Mouse (Mus musculus) brain, embryonic 18.5 days (tissue): ENCODE results near the gene Scfd2.

Source experiments
- DNase-seq: peaks from one replicate; pipeline ENCODE4 v3.0.0-alpha.2; 2012; ENCODE audit warnings: low read depth, low spot score

Scfd2 gene

GRCm38 (mm10) chr5:74365408-74365807 lies 166.2 kb downstream of the Scfd2 start:
- no peak for DNase-seq

GRCm38 (mm10) chr5:74363296-74363695 lies 168.3 kb downstream of the Scfd2 start:
- no peak for DNase-seq

GRCm38 (mm10) chr5:74361531-74361930 lies 170.0 kb downstream of the Scfd2 start:
- no peak for DNase-seq

GRCm38 (mm10) chr5:74358033-74358432 lies 173.5 kb downstream of the Scfd2 start:
- DNase-seq = no peak

GRCm38 (mm10) chr5:74355416-74356177 lies 176.0 kb downstream of the Scfd2 start:
- DNase-seq = no peak

- DNase-seq = no peak
Measured at GRCm38 (mm10) chr5:74350909-74351308, 180.7 kb downstream of the Scfd2 start.

- no peak for DNase-seq
Measured at GRCm38 (mm10) chr5:74348079-74348870, 183.3 kb downstream of the Scfd2 start.

GRCm38 (mm10) chr5:74343045-74343444 lies 188.5 kb downstream of the Scfd2 start:
- no peak for DNase-seq

- DNase-seq = no peak
Measured at GRCm38 (mm10) chr5:74342557-74342956, 189.0 kb downstream of the Scfd2 start.

GRCm38 (mm10) chr5:74337491-74337890 lies 194.1 kb downstream of the Scfd2 start:
- no peak for DNase-seq

- DNase-seq = peak; percentile 40
Measured at GRCm38 (mm10) chr5:74336780-74337179, 194.8 kb downstream of the Scfd2 start.

- no peak for DNase-seq
Measured at GRCm38 (mm10) chr5:74333258-74333657, 198.3 kb downstream of the Scfd2 start.

- no peak for DNase-seq
Measured at GRCm38 (mm10) chr5:74326228-74326627, 205.3 kb downstream of the Scfd2 start.

- no peak for DNase-seq
Measured at GRCm38 (mm10) chr5:74321010-74321746, 210.4 kb downstream of the Scfd2 start.

GRCm38 (mm10) chr5:74319551-74319950 lies 212.0 kb downstream of the Scfd2 start:
- DNase-seq = no peak

- DNase-seq = no peak
Measured at GRCm38 (mm10) chr5:74317174-74317573, 214.4 kb downstream of the Scfd2 start.

- DNase-seq = no peak
Measured at GRCm38 (mm10) chr5:74316333-74316945, 215.1 kb downstream of the Scfd2 start.

- DNase-seq = no peak
Measured at GRCm38 (mm10) chr5:74315471-74316245, 215.9 kb downstream of the Scfd2 start.

GRCm38 (mm10) chr5:74314501-74314900 lies 217.1 kb downstream of the Scfd2 start:
- DNase-seq = no peak

- DNase-seq = no peak
Measured at GRCm38 (mm10) chr5:74313542-74313941, 218.0 kb downstream of the Scfd2 start.

GRCm38 (mm10) chr5:74311865-74312264 lies 219.7 kb downstream of the Scfd2 start:
- DNase-seq = no peak
